ENCODE assay signal across 8 mouse cellular contexts in genomic region chr1:90272830-90273628, GRCm38 (mm10).
DNase-seq lines count a peak whose midpoint lies in the region; ATAC-seq lines count a peak whose summit lies in the region.
"Had no signal": no experiment of that assay in that cellular context is flagged by ENCODE, and none has a peak within 500 bp of the region (broad histone marks: within the 10 kb centered on the region; RNA-seq: fewer than 3 reads in every experiment).

No protein-coding gene starts in this region.

- no peaks in the 10 kb centered on the region for H3K27me3 ChIP-seq in embryonic facial prominence, embryonic 14.5 days (replicated peaks; ENCODE audit: control insufficient read depth, insufficient read depth, low read length)
- no peaks in the 10 kb centered on the region for H3K27me3 ChIP-seq in limb, embryonic 15.5 days
- H3K27me3 ChIP-seq: forebrain, embryonic 15.5 days had no signal

- no peak overlapping the region; the same call in 1 of the 2 replicates for H3K27ac ChIP-seq in embryonic facial prominence, embryonic 14.5 days (replicated peaks; ENCODE audit: low read depth, low read length)
- H3K27ac ChIP-seq in limb, embryonic 15.5 days: peak overlapping the region; percentile 80
- H3K27ac ChIP-seq: forebrain, embryonic 15.5 days had no signal

- no peak overlapping the region for H3K9ac ChIP-seq in embryonic facial prominence, embryonic 14.5 days (ENCODE audit: low read depth, low read length)
- H3K9ac ChIP-seq in limb, embryonic 15.5 days: no peak overlapping the region
- H3K9ac ChIP-seq: forebrain, embryonic 15.5 days had no signal

- peak; percentile 70 for ATAC-seq in embryonic facial prominence, embryonic 14.5 days (ENCODE audit: low read depth)
- peak; percentile 75 for ATAC-seq in limb, embryonic 15.5 days (ENCODE audit: insufficient number of reproducible peaks, low FRiP score, low TSS enrichment, low read depth)
- ATAC-seq: forebrain, embryonic 15.5 days had no signal

- H3K36me3 ChIP-seq in embryonic facial prominence, embryonic 14.5 days (ENCODE audit: control insufficient read depth, insufficient read depth, low read length): no peaks in the 10 kb centered on the region
- no peaks in the 10 kb centered on the region for H3K36me3 ChIP-seq in limb, embryonic 15.5 days
- H3K36me3 ChIP-seq: forebrain, embryonic 15.5 days had no signal

- no peak overlapping the region for H3K4me3 ChIP-seq in embryonic facial prominence, embryonic 14.5 days (ENCODE audit: low read depth, low read length)
- no peak overlapping the region for H3K4me3 ChIP-seq in limb, embryonic 15.5 days
- H3K4me3 ChIP-seq: forebrain, embryonic 15.5 days had no signal

- no peaks in the 10 kb centered on the region for H3K9me3 ChIP-seq in embryonic facial prominence, embryonic 14.5 days (ENCODE audit: control insufficient read depth, low read length)
- H3K9me3 ChIP-seq in limb, embryonic 15.5 days: no peaks in the 10 kb centered on the region
- H3K9me3 ChIP-seq: forebrain, embryonic 15.5 days had no signal

- H3K4me1 ChIP-seq in embryonic facial prominence, embryonic 14.5 days (ENCODE audit: control insufficient read depth, insufficient read depth, low read length): peaks cover 41% of the 10 kb centered on the region
- peaks cover 40% of the 10 kb centered on the region for H3K4me1 ChIP-seq in limb, embryonic 15.5 days

- H3K4me2 ChIP-seq in embryonic facial prominence, embryonic 14.5 days (ENCODE audit: low read depth, low read length): no peak overlapping the region
- 0 out of 2 replicates have a peak overlapping the region, but pooled peaks have one; percentile 10 for H3K4me2 ChIP-seq in limb, embryonic 15.5 days
- H3K4me2 ChIP-seq: forebrain, embryonic 15.5 days had no signal

- 47% methylated on average over 19 of the region's 19 CpGs for WGBS in embryonic facial prominence, embryonic 14.5 days
- 21% methylated on average over 19 of the region's 19 CpGs for WGBS in limb, embryonic 15.5 days

- DNase-seq in kidney, postnatal 10 days: peak; percentile 60
- DNase-seq in kidney, adult 18-20 months: no peak
- peak; percentile 70 for DNase-seq in NIH3T3 (ENCODE audit: low read depth)
- DNase-seq in embryonic facial prominence, embryonic 14.5 days (ENCODE audit: low spot score): peak; percentile 88
- no peak for DNase-seq in cerebellum, postnatal 4 days (ENCODE audit: low spot score in 2 of 2)
- DNase-seq in thymus, postnatal 14 days: no peak

Comparison
In these comparisons a context has a peak if more than half of its experiments do, and no peak if none do; other contexts are left out.
1. DNase-seq: peak in kidney, postnatal 10 days (single experiment), NIH3T3 (single experiment) and embryonic facial prominence, embryonic 14.5 days (single experiment); none in kidney, adult 18-20 months (single experiment), cerebellum, postnatal 4 days (0 of 2) and thymus, postnatal 14 days (single experiment).